Mouse (Mus musculus) megakaryocyte progenitor cell, adult 5-6 weeks (primary cell): ENCODE data around the gene Pdcl. TPM values are rescaled to one million over a fixed set of nuclear protein-coding genes. Genes with fewer than 3 reads are reported as not detected.

ENCODE experiments used
- ATAC-seq: replicated peaks from 2 replicates; pipeline ENCODE4 v1.8.0; 2016; ENCODE audit warnings: mild to moderate bottlenecking, moderate TSS enrichment, inconsistent platforms; ENCODE audit not compliant: poor library complexity
- total RNA-seq, 2 experiments: library from RNA; stranded (forward) in 1 of 2; stranded (reverse) in 1 of 2; fragments of 157-497, 149-512 nt in 1 of 2; fragments of 200-1000 nt in 1 of 2; gene quantifications; 2 replicates each; pipeline versions ENCODE4 v1.2.3 to v1.2.4; 2015 to 2017

Pdcl gene
- total RNA-seq (2015) (27.3 TPM in 2 replicates), total RNA-seq (2017) (56.1 and 98.5 TPM in 2 replicates)

- ATAC-seq: peak; percentile 92
Measured at GRCm38 (mm10) chr2:37358633-37359540, at the start of gene Pdcl. Gene Pdcl, minus strand, starts transcription at chr2:37359332.

GRCm38 (mm10) chr2:37395539-37395938, 36.4 kb upstream of the Pdcl start:
- peak; percentile 70 for ATAC-seq

- no peak for ATAC-seq
Measured at GRCm38 (mm10) chr2:37382921-37383320, 23.8 kb upstream of the Pdcl start.

GRCm38 (mm10) chr2:37380189-37380588, 21.1 kb upstream of the Pdcl start:
- peak; percentile 96 for ATAC-seq

GRCm38 (mm10) chr2:37376018-37376417, 16.9 kb upstream of the Pdcl start:
- peak; percentile 93 for ATAC-seq

- no peak for ATAC-seq
Measured at GRCm38 (mm10) chr2:37370651-37371050, 11.5 kb upstream of the Pdcl start.

- ATAC-seq: no peak
Measured at GRCm38 (mm10) chr2:37359908-37360307, 776 bp upstream of the Pdcl start.

GRCm38 (mm10) chr2:37355571-37355970, 3.6 kb downstream of the Pdcl start:
- no peak for ATAC-seq

- no peak for ATAC-seq
Measured at GRCm38 (mm10) chr2:37351671-37352070, 7.5 kb downstream of the Pdcl start.

- peak; percentile 95 for ATAC-seq
Measured at GRCm38 (mm10) chr2:37338497-37339187, 20.5 kb downstream of the Pdcl start.

GRCm38 (mm10) chr2:37333321-37333720, 25.8 kb downstream of the Pdcl start:
- no peak for ATAC-seq

GRCm38 (mm10) chr2:37326215-37326614, 32.9 kb downstream of the Pdcl start, which contains the start of gene Olfr368:
Gene Olfr368, plus strand, starts transcription at chr2:37326515.
- no peak for ATAC-seq

Other genes starting within 250 kb of the Pdcl start
- not detected in 2 replicates for gene Olfr362, start 241.4 kb downstream of the Pdcl start, total RNA-seq (2015)
- gene Olfr362, start 241.4 kb downstream of the Pdcl start, total RNA-seq (2017): not detected in 2 replicates
- not detected in 2 replicates for gene Olfr364-ps1, start 220.0 kb downstream of the Pdcl start, total RNA-seq (2015)
- not detected in 2 replicates for gene Olfr364-ps1, start 220.0 kb downstream of the Pdcl start, total RNA-seq (2017)
- gene Olfr365, start 171.1 kb downstream of the Pdcl start, total RNA-seq (2015): 0.05 TPM in 1 of 2 replicates, not detected in the other
- gene Olfr365, start 171.1 kb downstream of the Pdcl start, total RNA-seq (2017): not detected in 2 replicates
- not detected in 2 replicates for gene Olfr366, start 147.8 kb downstream of the Pdcl start, total RNA-seq (2015)
- not detected in 2 replicates for gene Olfr366, start 147.8 kb downstream of the Pdcl start, total RNA-seq (2017)
- not detected in 2 replicates for gene Olfr368, start 32.8 kb downstream of the Pdcl start, total RNA-seq (2015)
- gene Olfr368, start 32.8 kb downstream of the Pdcl start, total RNA-seq (2017): not detected in 2 replicates
- gene Rc3h2, start 63.6 kb upstream of the Pdcl start, total RNA-seq (2015): 28.8 and 29.9 TPM in 2 replicates
- gene Rc3h2, start 63.6 kb upstream of the Pdcl start, total RNA-seq (2017): 23.1 and 37.1 TPM in 2 replicates
- 7.3 and 8.3 TPM in 2 replicates for gene Zbtb26, start 83.8 kb upstream of the Pdcl start, total RNA-seq (2015)
- 8.2 and 11.8 TPM in 2 replicates for gene Zbtb26, start 83.8 kb upstream of the Pdcl start, total RNA-seq (2017)
- 16.2 and 17.4 TPM in 2 replicates for gene Zbtb6, start 83.8 kb upstream of the Pdcl start, total RNA-seq (2015)
- 20.3 and 22.3 TPM in 2 replicates for gene Zbtb6, start 83.8 kb upstream of the Pdcl start, total RNA-seq (2017)
- 20.0 and 31.9 TPM in 2 replicates for gene Rabgap1, start 83.9 kb upstream of the Pdcl start, total RNA-seq (2015)
- gene Rabgap1, start 83.9 kb upstream of the Pdcl start, total RNA-seq (2017): 30.4 and 39.1 TPM in 2 replicates
- 1.5 and 1.7 TPM in 2 replicates for gene Gpr21, start 157.0 kb upstream of the Pdcl start, total RNA-seq (2015)
- gene Gpr21, start 157.0 kb upstream of the Pdcl start, total RNA-seq (2017): 0.29 and 0.88 TPM in 2 replicates